Mouse (Mus musculus) embryonic facial prominence, embryonic 14.5 days (tissue): ENCODE data around the gene Gm49340. TPM values are rescaled to one million over a fixed set of nuclear protein-coding genes. Genes with fewer than 3 reads are reported as not detected.
"Not testable (repeated sequence)": the region's sequence is repeated elsewhere in the genome, so short reads cannot be mapped to it uniquely, and the experiment has no call there.

Source experiments
- ATAC-seq: fragments of 200-750 bp; cut with Nextera tagmentation; 2 replicates; pipeline ENCODE4 v1.8.0; 2017; ENCODE audit warnings: low read depth, moderate number of reproducible peaks, moderate TSS enrichment
- DNase-seq: peaks from one replicate; pipeline ENCODE4 v3.0.0-alpha.2; 2015; ENCODE audit warnings: low spot score
- H3K27ac ChIP-seq: fragments of 300-500 bp; sonication (generic); replicated peaks from 2 replicates; pipeline ENCODE4 v1.5.1; 2014; ENCODE audit warnings: low read depth, mild to moderate bottlenecking, low read length, moderate library complexity
- H3K27me3 ChIP-seq: fragments of 300-500 bp; sonication (generic); replicated peaks from 2 replicates; pipeline ENCODE4 v1.6.1; 2014; ENCODE audit warnings: low read length; ENCODE audit not compliant: control insufficient read depth, insufficient read depth
- H3K36me3 ChIP-seq: fragments of 300-500 bp; sonication (generic); 2 replicates; pipeline ENCODE4 v1.6.1; 2014; ENCODE audit warnings: low read length, mixed read lengths; ENCODE audit not compliant: control insufficient read depth, insufficient read depth
- H3K4me1 ChIP-seq: fragments of 300-500 bp; sonication (generic); 2 replicates; pipeline ENCODE4 v1.6.1; 2014; ENCODE audit warnings: antibody characterized with exemption, low read length; ENCODE audit not compliant: control insufficient read depth, insufficient read depth
- H3K4me2 ChIP-seq: fragments of 300-500 bp; sonication (generic); 2 replicates; pipeline ENCODE4 v1.6.1; 2014; ENCODE audit warnings: low read depth, mild to moderate bottlenecking, low read length, moderate library complexity, mixed read lengths
- H3K4me3 ChIP-seq: fragments of 300-500 bp; sonication (generic); 2 replicates; pipeline ENCODE4 v1.5.1; 2014; ENCODE audit warnings: low read depth, mild to moderate bottlenecking, low read length
- H3K9ac ChIP-seq: fragments of 300-500 bp; sonication (generic); 2 replicates; pipeline ENCODE4 v1.6.1; 2014; ENCODE audit warnings: low read depth, mild to moderate bottlenecking, low read length, moderate library complexity, mixed read lengths
- H3K9me3 ChIP-seq: fragments of 300-500 bp; sonication (generic); 2 replicates; pipeline ENCODE4 v1.6.1; 2016; ENCODE audit warnings: low read length; ENCODE audit not compliant: control insufficient read depth
- WGBS: fragments of 180-500 bp; shearing (Covaris S2); extraction: QIAGEN DNeasy Blood & Tissue Kit; methylation state at CpG from one replicate; pipeline ENCODE4 v1.1.7; 2014; 5-methylcytosine and 5-hydroxymethylcytosine counted together
- polyA plus RNA-seq: library from polyadenylated mRNA; unstranded; fragments of >200 nt; fragmentation: Nextera tagmentation; extraction: Ambion mirVana; gene quantifications from 2 replicates; pipeline ENCODE4 v1.2.1, GENCODE M21; 2014

The Gm49340 gene
- polyA plus RNA-seq, 1 experiment from 2014 or later, result not detected

DNA sequence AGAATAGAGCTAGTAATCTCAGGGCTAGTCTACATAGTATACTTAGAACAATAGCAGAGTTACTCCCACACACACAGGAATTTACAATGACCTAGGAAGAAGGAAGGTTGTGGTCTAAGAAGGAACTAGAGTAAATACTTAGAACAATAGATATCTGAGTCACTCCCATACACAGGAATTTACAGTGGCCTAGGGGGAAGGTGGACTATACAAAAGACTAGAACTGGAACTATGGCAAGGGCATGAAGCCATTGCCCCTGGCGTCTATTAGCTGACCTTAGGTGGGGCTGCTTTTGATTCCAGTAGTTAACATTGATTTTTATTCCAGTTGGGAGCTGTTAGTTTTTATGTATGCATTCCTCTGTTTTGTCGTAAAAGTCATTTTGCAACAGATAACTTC, 11.0 kb upstream of the Gm49340 start:
- not testable (repeated sequence) for H3K9ac ChIP-seq, H3K27ac ChIP-seq, ATAC-seq, H3K9me3 ChIP-seq, H3K4me1 ChIP-seq, H3K27me3 ChIP-seq, H3K36me3 ChIP-seq, DNase-seq, H3K4me2 ChIP-seq, H3K4me3 ChIP-seq
- WGBS, result 77% methylated on average over 2 of the region's 2 CpGs

DNA sequence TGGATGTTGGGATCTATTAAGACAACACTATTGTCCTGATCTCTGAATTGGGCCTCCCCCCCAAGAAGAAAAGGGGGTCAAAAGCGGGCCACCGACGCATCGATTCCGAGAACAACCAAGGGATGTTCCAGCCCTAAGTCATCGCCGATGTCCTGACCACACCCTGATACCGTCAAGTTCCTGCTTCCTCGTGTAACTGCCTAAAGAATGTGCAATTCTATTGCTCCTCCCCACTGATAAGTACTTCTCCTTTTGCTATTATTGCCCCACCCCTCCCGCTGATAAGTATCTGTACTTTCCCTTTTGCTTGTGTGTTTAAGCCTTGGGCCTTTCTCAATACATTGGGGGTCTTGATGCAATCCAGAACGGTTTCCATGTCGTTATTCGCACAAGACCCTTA, 8.5 kb upstream of the Gm49340 start:
- not testable (repeated sequence) for H3K4me1 ChIP-seq, H3K4me2 ChIP-seq, H3K9ac ChIP-seq, H3K9me3 ChIP-seq, H3K27ac ChIP-seq, DNase-seq, ATAC-seq, H3K36me3 ChIP-seq, H3K27me3 ChIP-seq, H3K4me3 ChIP-seq
- 92% methylated on average over 13 of the region's 13 CpGs for WGBS

DNA sequence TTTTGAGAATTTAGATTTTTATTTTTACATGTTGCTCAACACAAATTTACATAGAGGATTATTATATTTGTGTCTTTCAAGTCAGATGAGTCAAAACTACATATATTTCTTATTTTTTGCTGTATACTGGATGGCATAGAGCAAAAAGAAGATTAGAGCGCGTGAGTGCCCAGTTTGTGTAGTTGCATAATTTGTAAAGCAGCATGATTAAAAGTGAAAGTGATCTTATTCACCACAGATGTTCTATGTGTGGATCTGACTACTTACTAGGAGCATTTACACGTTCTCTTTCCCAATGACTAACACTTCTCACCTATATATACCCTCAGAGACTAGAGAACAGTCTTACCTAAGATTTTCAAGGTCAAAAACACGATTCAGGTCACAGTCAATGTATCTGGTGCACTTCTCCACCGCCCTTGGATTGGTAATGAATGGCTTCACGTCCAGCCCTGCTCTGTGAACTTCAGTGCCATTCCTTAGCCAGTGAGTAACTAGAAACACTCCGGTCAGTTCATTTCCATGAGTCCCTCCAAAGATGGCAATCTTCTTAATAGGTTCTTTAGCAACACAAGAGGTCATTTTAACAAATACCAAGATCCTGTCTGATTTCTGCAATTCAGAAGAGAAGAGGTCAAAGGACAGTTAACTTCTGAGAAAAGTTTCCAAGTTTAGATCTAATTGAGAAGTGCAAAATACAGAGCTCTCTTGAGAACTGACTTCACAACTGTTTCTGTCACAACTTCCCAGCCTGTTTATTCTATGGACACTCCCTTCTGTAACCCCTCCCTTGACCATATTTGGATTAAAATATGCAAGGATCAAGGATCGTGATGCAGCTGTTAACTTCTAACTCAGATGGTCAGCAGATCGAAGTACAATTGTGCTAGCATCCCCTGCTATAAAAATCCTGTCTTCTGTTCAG, 5.4 kb upstream of the Gm49340 start:
- no peak for ATAC-seq
- H3K4me2 ChIP-seq, result no peak overlapping the region
- WGBS, result 62% methylated on average over 9 of the region's 9 CpGs

DNA sequence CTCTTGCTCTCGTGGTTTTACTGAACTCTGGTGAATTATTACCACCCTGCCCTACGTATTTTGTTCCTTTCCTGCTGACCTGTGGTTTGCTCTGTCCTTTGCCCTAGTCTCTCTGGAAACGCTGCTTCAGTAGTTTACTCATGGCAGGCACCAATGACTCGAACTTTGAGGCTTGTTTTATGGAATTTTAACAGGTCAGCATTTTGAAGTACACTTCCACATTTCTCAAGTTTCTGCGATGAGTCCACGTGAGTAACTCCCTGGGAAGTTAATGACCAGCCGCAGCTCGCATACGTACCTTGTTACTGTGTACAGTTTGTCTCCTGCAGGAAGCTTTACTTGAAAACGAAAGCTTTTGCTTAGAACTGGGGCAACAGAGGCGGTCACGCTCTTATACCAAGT, 3.1 kb upstream of the Gm49340 start:
- Histone ChIP-seq H3K27me3 (no peaks in the 10 kb centered on the region), H3K4me3 (no peak overlapping the region), H3K4me1 (0 out of 2 replicates have a peak, but pooled peaks cover 4% of the 10 kb centered on the region), H3K36me3 (no peaks in the 10 kb centered on the region), H3K27ac (no peak overlapping the region), H3K9ac (no peak overlapping the region), H3K9me3 (no peaks in the 10 kb centered on the region), H3K4me2 (peak overlapping the region; percentile 18; the same call in 1 of the 2 replicates)
- DNase-seq, result peak; percentile 11
- 31% methylated on average over 12 of the region's 12 CpGs for WGBS
- ATAC-seq, result no peak

More for the DNA sequence above, 5.4 kb upstream of the Gm49340 start:
- no peaks in the 10 kb centered on the region for H3K27me3 ChIP-seq
- H3K4me1 ChIP-seq, result 0 out of 2 replicates have a peak, but pooled peaks cover 4% of the 10 kb centered on the region
- H3K9ac ChIP-seq, result no peak overlapping the region
- H3K9me3 ChIP-seq, result no peaks in the 10 kb centered on the region
- no peaks in the 10 kb centered on the region for H3K36me3 ChIP-seq
- DNase-seq, result no peak
- no peak overlapping the region for H3K4me3 ChIP-seq
- no peak overlapping the region for H3K27ac ChIP-seq

DNA sequence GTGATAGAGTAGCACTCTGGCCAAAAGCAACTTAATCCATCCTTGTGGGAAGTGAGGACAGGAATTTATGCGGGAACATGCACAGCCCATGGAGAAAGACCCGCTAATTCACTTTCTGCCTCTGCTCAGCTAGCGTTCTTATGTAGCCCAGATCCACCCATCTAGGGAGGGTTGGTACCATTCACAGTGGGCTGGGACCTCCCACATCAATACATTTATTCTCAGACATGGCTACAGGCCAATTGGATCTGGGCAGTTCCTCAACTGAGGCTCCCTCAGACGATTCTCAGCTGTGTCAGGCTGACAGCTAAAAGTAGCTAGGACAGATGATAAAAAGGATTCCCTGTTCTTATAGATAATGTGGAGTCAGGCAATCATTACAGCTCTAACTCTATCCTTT, 2.2 kb upstream of the Gm49340 start:
- no peak overlapping the region for H3K4me2 ChIP-seq
- ATAC-seq (no peak), DNase-seq (peak; percentile 16)
- H3K27me3 ChIP-seq, result no peaks in the 10 kb centered on the region
- no peaks in the 10 kb centered on the region for H3K36me3 ChIP-seq
- 67% methylated on average over 4 of the region's 4 CpGs for WGBS
- H3K9ac ChIP-seq, result no peak overlapping the region
- 0 out of 2 replicates have a peak, but pooled peaks cover 4% of the 10 kb centered on the region for H3K4me1 ChIP-seq
- no peak overlapping the region for H3K4me3 ChIP-seq
- H3K27ac ChIP-seq, result no peak overlapping the region
- no peaks in the 10 kb centered on the region for H3K9me3 ChIP-seq

DNA sequence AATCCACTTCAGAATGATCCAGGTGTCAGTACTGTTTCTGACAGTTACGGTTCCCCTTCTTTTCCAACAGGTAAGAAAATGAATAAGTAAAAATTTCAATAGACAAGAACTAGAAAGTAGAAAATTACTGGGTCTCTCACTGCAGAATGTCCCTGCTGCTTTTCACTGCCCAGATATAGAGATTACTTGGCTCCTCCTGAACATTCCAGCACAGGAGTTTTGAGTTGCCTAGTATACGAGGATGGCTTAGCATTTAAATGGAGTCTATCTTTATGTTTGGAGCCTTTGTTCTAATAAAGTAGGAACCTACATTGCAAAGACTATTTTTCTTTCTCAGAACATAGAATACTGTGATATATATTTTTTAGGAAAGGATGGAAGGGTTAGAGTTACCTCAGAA, 3.8 kb downstream of the Gm49340 start:
- no peaks in the 10 kb centered on the region for H3K4me1 ChIP-seq
- no peaks in the 10 kb centered on the region for H3K9me3 ChIP-seq
- no peak overlapping the region for H3K4me2 ChIP-seq
- H3K4me3 ChIP-seq, result no peak overlapping the region
- ATAC-seq (no peak), DNase-seq (no peak)
- WGBS, result 63% methylated on average over 2 of the region's 2 CpGs
- H3K9ac ChIP-seq, result no peak overlapping the region
- no peak overlapping the region for H3K27ac ChIP-seq
- no peaks in the 10 kb centered on the region for H3K36me3 ChIP-seq
- no peaks in the 10 kb centered on the region for H3K27me3 ChIP-seq

DNA sequence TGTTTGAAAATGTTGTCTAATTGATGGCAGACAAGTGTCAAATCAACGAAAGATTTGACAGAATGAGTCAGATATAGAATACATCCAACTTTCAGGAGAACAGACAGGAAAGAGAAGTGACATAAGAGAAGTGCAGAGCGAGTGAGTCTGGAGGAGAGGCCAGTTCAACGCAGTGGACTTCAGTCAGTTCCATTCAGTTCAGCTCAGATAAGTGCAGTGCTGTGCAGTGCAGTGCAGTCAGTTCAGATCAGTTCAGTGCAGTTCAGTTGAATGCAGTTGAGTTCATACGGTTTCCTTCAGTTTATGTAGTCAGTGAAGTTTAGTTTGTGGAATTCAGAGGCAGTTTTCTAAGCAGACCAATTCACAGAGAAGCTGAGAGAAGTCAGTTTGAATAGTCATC, 7.4 kb downstream of the Gm49340 start:
- Histone ChIP-seq H3K4me1 (no peaks in the 10 kb centered on the region), H3K27me3 (no peaks in the 10 kb centered on the region), H3K36me3 (no peaks in the 10 kb centered on the region), H3K27ac (no peak overlapping the region), H3K9me3 (no peaks in the 10 kb centered on the region), H3K4me3 (no peak overlapping the region), H3K9ac (no peak overlapping the region), H3K4me2 (no peak overlapping the region)
- DNase-seq (no peak), ATAC-seq (no peak)
- 75% methylated on average over 4 of the region's 4 CpGs for WGBS

DNA sequence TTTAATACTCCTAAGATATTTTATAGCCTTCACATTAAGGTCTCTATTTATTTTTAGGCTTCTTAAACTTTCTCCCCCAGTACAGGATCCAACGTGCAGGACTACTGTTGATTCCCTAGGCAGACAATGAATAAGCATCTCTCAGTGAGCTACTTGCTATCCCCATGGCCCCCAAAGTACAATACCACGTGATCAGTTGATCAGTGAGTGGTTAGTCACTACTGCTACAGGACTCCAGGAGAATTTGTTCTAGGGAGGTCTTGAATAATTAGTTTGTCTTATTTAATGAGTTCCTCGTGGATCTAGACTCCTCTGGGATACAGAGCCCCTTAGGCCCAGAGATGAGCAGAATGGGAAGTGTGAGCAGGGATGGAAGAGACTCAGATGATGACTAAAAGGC, 20.9 kb downstream of the Gm49340 start, which contains the start of gene Olfr20:
Gene Olfr20 (plus strand): TSS at position 301 of the 400 bp plus-strand sequence.
- Histone ChIP-seq H3K27ac (no peak within 1 kb of the TSS), H3K27me3 (no peaks in the 10 kb centered on the region), H3K4me1 (no peaks in the 10 kb centered on the region), H3K9me3 (no peaks in the 10 kb centered on the region), H3K36me3 (no peaks in the 10 kb centered on the region), H3K9ac (no peak within 1 kb of the TSS), H3K4me2 (no peak within 1 kb of the TSS), H3K4me3 (no peak within 1 kb of the TSS)
- ATAC-seq (no peak), DNase-seq (no peak)
- 38% methylated on average over 3 of the region's 3 CpGs for WGBS

DNA sequence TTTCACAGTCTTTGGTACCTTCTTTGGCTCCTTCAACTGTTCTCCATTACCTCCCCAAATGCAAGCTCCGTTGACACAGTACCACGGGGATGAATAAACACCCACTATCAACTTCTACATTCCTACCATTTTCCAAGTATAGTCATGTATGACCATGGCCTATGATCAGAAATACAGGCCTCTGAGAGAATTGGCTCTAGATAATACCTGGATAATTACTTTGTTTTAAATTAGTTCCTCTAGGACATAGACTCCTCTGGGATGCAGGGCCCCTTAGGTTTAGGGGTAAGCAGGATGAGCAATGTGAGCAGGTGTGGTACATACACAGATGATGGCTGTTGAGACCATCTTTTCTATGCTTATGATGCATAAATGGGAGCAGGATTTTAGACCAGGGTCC, 41.4 kb downstream of the Gm49340 start, which contains the start of gene Olfr376:
Gene Olfr376 (plus strand): TSS at position 301 of the 400 bp plus-strand sequence.
- Histone ChIP-seq H3K4me3 (no peak within 1 kb of the TSS), H3K9me3 (no peaks in the 10 kb centered on the region), H3K27me3 (no peaks in the 10 kb centered on the region), H3K4me2 (no peak within 1 kb of the TSS), H3K4me1 (no peaks in the 10 kb centered on the region), H3K36me3 (no peaks in the 10 kb centered on the region), H3K27ac (no peak within 1 kb of the TSS), H3K9ac (no peak within 1 kb of the TSS)
- WGBS, result 90% methylated on average over 2 of the region's 2 CpGs
- ATAC-seq (no peak), DNase-seq (no peak)
